Mouse (Mus musculus) embryonic facial prominence, embryonic 12.5 days (tissue): ENCODE measurements around the gene Hoxa10. TPM values are rescaled to one million over a fixed set of nuclear protein-coding genes. Genes with fewer than 3 reads are reported as not detected.

Experiments used
- ATAC-seq: fragments of 200-750 bp; cut with Nextera tagmentation; 2 replicates; pipeline ENCODE4 v1.8.0; 2017; ENCODE audit not compliant: insufficient number of reproducible peaks, insufficient read depth, low FRiP score, low TSS enrichment
- H3K27ac ChIP-seq: fragments of 300-500 bp; sonication (generic); 2 replicates; pipeline ENCODE4 v1.5.1; 2016; ENCODE audit warnings: mild to moderate bottlenecking
- H3K27me3 ChIP-seq: fragments of 300-500 bp; sonication (generic); 2 replicates; pipeline ENCODE4 v1.6.1; 2016; ENCODE audit warnings: mild to moderate bottlenecking, moderate library complexity
- H3K36me3 ChIP-seq: fragments of 300-500 bp; sonication (generic); 2 replicates; pipeline ENCODE4 v1.6.1; 2016; ENCODE audit warnings: mild to moderate bottlenecking
- H3K4me1 ChIP-seq: fragments of 300-500 bp; sonication (generic); 2 replicates; pipeline ENCODE4 v1.6.1; 2016
- H3K4me2 ChIP-seq: fragments of 300-500 bp; sonication (generic); replicated peaks from 2 replicates; pipeline ENCODE4 v1.6.1; 2016; ENCODE audit warnings: mild to moderate bottlenecking, moderate library complexity
- H3K4me3 ChIP-seq: fragments of 300-500 bp; sonication (generic); 2 replicates; pipeline ENCODE4 v1.5.1; 2016; ENCODE audit warnings: mild to moderate bottlenecking
- H3K9ac ChIP-seq: fragments of 300-500 bp; sonication (generic); 2 replicates; pipeline ENCODE4 v1.6.1; 2016; ENCODE audit warnings: mild to moderate bottlenecking, moderate library complexity
- H3K9me3 ChIP-seq: fragments of 300-500 bp; sonication (generic); 2 replicates; pipeline ENCODE4 v1.6.1; 2016; ENCODE audit warnings: mild to moderate bottlenecking, moderate library complexity
- WGBS: fragments of 180-500 bp; shearing (Covaris S2); methylation state at CpG from one replicate; pipeline ENCODE4 v1.1.7; 2016; 5-methylcytosine and 5-hydroxymethylcytosine counted together
- polyA plus RNA-seq: library from polyadenylated mRNA; unstranded; fragments of >200 nt; fragmentation: Nextera tagmentation; extraction: Ambion mirVana; gene quantifications from 2 replicates; pipeline ENCODE4 v1.2.1, GENCODE M21; 2016

Hoxa10 gene
- polyA plus RNA-seq, 1 experiment from 2014 or later = 0.13 TPM

DNA sequence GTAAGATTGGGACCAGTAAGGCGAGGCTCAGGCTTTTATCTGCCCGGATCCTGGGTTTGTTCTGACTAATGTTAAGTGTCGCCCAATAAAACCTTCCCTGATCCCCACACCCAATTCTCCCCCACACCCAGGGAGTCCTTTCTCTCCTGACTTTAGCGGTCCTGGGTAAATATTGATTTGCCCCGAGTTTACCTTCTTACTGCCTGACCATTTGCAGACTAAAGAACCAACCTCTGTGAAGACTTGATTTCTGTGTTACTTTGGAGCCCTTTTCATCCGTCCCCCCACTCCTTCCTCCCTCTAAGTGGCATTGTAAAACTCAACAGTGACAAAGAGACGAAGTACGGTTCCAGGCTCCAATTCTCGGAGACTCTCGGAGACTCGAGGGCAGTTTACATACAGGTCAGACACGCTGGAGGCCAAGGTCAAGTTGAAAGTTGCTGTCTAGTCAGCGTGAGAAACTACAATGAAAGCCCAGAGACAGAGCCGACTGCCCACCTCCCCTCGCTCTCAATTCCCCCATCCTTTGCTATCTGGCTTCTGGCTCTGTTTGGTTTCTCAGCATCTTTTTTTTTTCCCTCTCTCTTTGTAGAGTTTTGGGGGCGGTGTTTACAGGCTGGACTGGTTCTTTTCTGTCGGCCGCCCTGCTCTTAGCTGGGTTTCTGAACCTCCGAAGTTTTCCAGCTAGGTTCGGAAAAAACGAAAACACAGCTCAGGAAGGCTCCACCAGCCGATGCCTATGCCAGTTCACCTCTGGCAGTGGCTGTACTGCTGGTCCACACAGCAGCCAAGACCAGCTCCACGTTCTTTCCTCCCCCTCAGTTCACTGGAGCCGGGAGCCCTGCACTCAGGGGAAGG lies 22.0 kb upstream of the Hoxa10 start:
- no peaks in the 10 kb centered on the region for H3K9me3 ChIP-seq
- no peak overlapping the region for H3K9ac ChIP-seq
- ATAC-seq = no peak
- H3K4me1 ChIP-seq = peaks cover 4% of the 10 kb centered on the region; the same call in 1 of the 2 replicates
- no peaks in the 10 kb centered on the region for H3K36me3 ChIP-seq
- 1% methylated on average over 24 of the region's 24 CpGs for WGBS
- H3K4me2 ChIP-seq = no peak overlapping the region
- no peak overlapping the region for H3K4me3 ChIP-seq
- peaks cover 92% of the 10 kb centered on the region for H3K27me3 ChIP-seq
- H3K27ac ChIP-seq = no peak overlapping the region

DNA sequence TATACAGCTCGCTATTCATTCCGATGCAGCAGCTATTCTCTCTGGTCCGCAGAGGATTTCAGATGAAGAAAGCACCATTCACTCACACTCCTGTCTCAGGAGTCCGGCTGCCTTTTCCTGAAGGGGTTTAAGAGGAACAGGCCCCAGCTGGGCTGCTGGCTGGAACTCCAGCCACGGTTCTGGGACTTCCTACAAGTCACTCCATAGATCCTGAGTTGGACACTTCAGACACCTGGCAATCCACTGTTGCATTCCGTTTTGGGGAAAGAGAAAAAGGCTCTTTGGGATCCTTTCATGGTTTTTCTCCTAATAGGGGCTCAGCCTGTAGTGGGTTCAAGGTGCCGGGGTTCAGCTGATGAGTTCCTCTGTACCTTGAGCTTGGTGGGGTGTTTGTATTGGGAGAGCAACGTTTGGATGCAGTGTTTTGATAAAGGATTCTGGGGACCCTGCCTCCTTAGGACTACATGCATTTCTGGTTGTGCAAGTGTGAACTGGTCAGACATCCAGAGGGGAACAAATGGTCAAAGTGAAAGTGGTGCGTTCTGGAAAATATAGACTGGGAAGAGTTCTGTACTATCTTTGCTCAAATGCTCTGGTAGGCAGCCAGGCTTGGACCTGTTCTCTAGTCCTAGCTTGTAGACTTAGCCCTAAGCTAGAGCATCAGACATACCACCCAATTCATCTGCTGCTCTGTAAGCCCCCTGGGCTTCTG lies 21.3 kb upstream of the Hoxa10 start:
- Histone ChIP-seq H3K27me3 (peaks cover 92% of the 10 kb centered on the region), H3K9ac (no peak overlapping the region), H3K36me3 (no peaks in the 10 kb centered on the region), H3K4me3 (0 out of 2 replicates have a peak overlapping the region, but pooled peaks have one; percentile 9), H3K27ac (no peak overlapping the region), H3K4me2 (no peak overlapping the region), H3K9me3 (no peaks in the 10 kb centered on the region), H3K4me1 (peaks cover 4% of the 10 kb centered on the region; the same call in 1 of the 2 replicates)
- WGBS = 3% methylated on average over 9 of the region's 9 CpGs
- ATAC-seq = no peak

DNA sequence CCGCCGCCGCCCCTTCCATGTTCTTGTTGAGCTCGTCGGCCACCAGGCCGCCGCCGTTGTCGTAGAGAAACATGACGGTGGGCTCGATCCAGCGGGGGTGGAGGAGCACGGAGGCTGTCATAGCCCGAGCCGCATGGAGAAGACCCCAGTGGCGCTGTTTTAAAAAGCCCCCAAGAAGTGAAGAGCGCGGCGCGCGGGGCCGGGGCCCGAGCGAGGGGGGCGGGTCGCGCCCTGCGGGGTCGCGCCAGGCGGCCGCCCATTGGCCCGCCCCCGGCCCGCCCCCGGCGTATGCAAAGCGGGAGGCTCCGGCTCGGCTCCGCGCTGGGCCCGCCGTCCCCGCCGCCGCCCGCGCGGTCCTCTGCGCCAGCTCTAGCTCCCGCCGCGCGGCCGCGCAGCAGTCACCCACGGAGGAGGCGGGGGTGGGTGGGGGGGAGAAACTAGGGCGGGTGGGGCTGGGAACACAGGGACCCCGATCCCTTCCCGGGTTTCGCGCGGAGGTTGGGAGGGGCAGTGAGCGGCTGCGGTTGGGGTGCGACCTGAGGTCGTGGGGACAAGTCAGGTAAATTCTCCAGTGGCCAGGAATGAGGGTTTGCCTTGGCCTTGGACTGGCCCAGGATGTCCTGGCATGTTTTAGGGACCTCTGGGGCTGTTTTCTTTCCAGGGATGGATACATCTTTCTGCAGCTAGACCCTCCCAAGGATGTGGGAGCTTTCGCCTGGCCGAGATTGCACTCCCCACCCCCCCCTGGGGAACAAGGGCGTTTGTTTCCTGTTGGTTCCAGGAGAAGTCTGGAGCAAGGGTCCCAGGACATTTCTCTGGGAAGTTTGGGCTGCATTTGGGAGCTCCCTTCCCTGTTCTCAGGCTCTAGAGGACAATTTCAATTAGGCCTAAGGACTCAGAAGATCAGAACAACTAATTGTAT lies 20.3 kb upstream of the Hoxa10 start, which contains the start of gene Hoxa13:
Hoxa13 (minus strand) TSS at position 227 of the 922 bp plus-strand sequence.
- H3K36me3 ChIP-seq = no peaks in the 10 kb centered on the region
- peak within 1 kb of the TSS; percentile 53 for H3K4me2 ChIP-seq
- peaks cover 4% of the 10 kb centered on the region; the same call in 1 of the 2 replicates for H3K4me1 ChIP-seq
- no peak within 1 kb of the TSS for H3K27ac ChIP-seq
- ATAC-seq = peak; percentile 64; the same call in 1 of the 2 replicates
- H3K9me3 ChIP-seq = no peaks in the 10 kb centered on the region
- H3K4me3 ChIP-seq = peak within 1 kb of the TSS; percentile 34
- no peak within 1 kb of the TSS for H3K9ac ChIP-seq
- WGBS = under 1% methylated on average over 39 of the region's 72 CpGs
- peaks cover 88% of the 10 kb centered on the region for H3K27me3 ChIP-seq

DNA sequence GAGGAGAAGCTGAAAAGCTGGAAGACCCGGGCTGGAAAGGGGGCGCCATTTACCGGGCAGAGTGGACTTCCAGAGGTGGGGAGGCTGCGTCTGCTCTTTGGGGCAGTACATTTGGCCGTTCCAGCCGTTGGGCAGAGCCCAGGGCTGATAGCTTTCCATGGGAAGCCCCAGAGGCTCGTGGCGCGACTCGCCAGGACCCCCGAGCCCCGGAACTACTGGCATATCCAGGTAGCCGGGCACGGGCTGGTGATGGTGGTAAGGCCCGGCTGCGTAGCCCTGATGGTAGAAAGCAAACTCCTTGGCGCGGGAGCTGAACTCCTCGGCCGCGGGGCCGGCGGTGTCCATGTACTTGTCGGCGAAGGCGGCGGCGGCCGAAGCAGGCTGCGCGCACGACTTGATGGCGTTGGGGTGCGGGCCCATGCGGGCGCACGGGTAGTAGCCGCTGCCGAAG lies 19.2 kb upstream of the Hoxa10 start:
- no peak overlapping the region for H3K9ac ChIP-seq
- peaks cover 86% of the 10 kb centered on the region for H3K27me3 ChIP-seq
- no peaks in the 10 kb centered on the region for H3K9me3 ChIP-seq
- H3K4me1 ChIP-seq = peaks cover 4% of the 10 kb centered on the region; the same call in 1 of the 2 replicates
- H3K36me3 ChIP-seq = no peaks in the 10 kb centered on the region
- no peak for ATAC-seq
- no peak overlapping the region for H3K27ac ChIP-seq
- H3K4me3 ChIP-seq = peak overlapping the region; percentile 5; the same call in 1 of the 2 replicates
- peak overlapping the region; percentile 53; the same call in 1 of the 2 replicates for H3K4me2 ChIP-seq
- under 1% methylated on average over 39 of the region's 39 CpGs for WGBS

DNA sequence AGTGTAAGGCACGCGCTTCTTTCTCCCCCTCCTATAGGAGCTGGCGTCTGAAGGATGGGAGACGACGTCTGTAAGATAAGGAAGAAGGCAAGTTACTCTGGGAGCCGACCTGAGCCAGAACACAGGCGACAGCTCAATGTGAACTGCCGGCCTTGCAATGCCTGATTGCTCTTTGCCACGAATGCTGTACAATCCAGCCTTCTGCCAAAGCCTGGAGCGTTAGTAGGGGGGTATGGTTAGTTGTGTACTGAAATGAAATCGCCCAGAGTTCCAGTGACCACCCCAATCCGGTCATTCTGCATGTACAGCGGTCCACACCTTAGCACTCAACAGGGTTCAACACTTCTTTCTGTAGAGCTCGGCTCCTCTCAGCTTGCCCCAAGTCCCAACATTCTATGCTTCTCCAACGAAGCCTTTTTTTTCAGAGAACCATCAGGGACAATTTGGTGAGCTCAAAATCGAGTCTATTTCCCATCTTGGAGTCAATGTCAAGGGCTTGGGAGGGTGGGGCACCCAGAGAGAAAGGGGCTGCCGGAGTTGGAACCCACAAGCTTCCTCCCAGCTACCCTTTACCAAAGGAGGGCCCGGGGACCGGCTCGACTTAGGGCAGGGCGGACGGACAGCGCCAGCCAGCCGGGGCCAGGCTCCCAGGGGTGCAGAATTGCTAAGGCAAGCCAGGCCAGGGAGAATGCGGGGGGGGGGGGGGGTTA lies 18.6 kb upstream of the Hoxa10 start:
- H3K4me1 ChIP-seq = peaks cover 4% of the 10 kb centered on the region; the same call in 1 of the 2 replicates
- WGBS = under 1% methylated on average over 24 of the region's 25 CpGs
- ATAC-seq = no peak
- H3K36me3 ChIP-seq = no peaks in the 10 kb centered on the region
- no peak overlapping the region for H3K27ac ChIP-seq
- peak overlapping the region; percentile 5; the same call in 1 of the 2 replicates for H3K4me3 ChIP-seq
- H3K9ac ChIP-seq = no peak overlapping the region
- no peaks in the 10 kb centered on the region for H3K9me3 ChIP-seq
- H3K4me2 ChIP-seq = no peak overlapping the region
- peaks cover 82% of the 10 kb centered on the region for H3K27me3 ChIP-seq

DNA sequence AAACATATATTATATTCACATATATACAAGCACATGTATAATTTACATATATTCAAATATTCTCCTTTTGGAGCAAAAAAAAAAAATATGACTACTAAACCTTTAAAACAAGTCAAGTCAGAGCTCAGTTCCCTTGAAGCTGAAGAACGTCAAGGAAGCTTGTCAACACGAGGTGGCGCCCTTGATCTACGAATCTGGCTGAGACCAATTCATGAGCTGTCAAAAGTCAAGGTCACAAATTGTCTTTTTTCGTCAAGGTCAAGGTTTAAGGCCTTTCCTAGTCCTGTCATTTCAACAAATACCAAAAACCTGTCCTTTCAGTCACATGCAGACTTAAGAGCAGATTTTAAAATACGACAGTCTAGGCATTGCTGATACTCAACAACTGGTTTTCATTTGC lies 16.3 kb upstream of the Hoxa10 start:
- H3K27ac ChIP-seq = no peak overlapping the region
- H3K4me3 ChIP-seq = no peak overlapping the region
- H3K4me2 ChIP-seq = no peak overlapping the region
- H3K4me1 ChIP-seq = peaks cover 8% of the 10 kb centered on the region; the same call in 1 of the 2 replicates
- ATAC-seq = no peak
- no peak overlapping the region for H3K9ac ChIP-seq
- no peaks in the 10 kb centered on the region for H3K9me3 ChIP-seq
- no peaks in the 10 kb centered on the region for H3K36me3 ChIP-seq
- peaks cover 81% of the 10 kb centered on the region for H3K27me3 ChIP-seq
- under 1% methylated on average over 6 of the region's 6 CpGs for WGBS

DNA sequence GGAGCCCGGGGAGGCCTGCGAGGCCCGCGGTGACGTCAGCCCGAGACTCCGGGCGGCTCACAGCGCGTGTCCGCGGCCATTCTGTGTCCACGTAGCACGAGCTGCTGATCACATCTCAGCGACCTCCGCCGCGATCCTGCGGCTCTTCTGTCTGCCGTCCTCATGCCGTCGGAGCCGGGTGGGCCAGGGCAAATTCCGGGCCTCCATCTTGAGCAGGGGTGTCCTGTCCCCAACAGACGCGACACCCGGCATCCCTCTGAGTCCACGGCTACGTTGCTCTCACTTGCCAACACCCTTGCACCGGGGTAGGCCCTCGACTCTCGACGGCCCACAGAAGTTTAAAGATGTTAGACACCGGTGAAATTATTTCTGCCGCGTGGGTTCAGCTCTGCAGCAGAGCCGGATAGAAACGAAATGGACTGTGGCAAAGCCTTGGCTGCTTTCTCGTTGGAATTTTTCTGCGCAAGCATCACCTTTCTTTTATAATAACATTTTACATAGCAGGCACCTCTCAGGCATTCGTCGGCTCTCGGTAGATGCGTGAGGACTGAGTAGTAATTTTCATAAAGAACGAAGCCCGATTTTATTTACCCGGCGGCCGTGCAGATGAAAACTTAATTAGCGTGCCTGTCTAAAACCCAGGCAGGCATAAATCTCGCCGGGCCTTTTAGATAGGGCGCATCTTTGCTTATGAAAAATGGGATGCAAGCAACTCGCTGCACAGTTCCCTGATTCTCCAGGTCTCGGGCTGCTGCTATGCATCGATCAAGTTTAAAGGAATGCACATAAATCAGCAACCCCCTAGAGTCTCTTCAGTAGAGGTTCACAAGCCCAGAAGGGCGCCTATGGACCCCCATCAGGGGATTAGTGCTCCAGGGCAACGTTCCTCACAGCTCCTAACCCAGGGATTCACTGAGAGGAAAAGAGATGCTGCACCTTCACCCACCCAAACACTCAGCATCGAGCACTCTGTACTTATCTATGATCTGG lies 13.2 kb upstream of the Hoxa10 start:
- Histone ChIP-seq H3K27ac (no peak overlapping the region), H3K4me3 (no peak overlapping the region), H3K27me3 (peaks cover 83% of the 10 kb centered on the region), H3K9ac (no peak overlapping the region), H3K4me1 (0 out of 2 replicates have a peak, but pooled peaks cover 4% of the 10 kb centered on the region), H3K9me3 (no peaks in the 10 kb centered on the region), H3K36me3 (no peaks in the 10 kb centered on the region), H3K4me2 (no peak overlapping the region)
- 1% methylated on average over 59 of the region's 59 CpGs for WGBS
- no peak for ATAC-seq

DNA sequence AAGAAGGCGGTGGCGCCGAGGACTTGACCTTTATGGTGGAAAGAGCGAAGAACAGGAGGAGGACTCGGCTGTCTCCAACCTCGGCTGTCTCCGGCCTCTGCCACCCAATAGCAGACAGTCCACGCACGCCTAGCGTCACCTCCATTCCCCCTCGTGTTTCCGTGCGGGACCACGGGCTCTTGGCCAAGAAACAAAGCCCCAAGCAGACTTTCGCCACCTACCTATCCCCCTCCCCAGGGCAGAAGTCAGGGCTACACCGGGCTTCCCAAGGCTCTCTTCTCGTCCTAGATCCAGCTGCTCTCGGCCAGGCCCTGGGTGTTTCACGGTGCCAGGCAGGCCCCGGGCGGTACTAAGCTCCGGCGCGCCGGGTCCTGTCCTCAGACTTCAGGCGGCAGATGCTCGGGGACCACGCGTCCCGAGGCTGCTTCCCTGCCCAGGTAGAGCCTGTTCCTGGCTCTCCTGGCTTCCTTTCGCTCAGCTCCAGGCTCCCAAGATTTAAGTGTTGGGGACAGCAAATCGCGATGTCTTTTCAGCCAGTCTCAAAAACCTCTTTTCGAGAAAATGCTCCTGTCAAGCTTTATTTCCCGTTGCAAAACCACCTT lies 12.2 kb upstream of the Hoxa10 start:
- no peak overlapping the region for H3K27ac ChIP-seq
- H3K9ac ChIP-seq = no peak overlapping the region
- H3K4me1 ChIP-seq = 0 out of 2 replicates have a peak, but pooled peaks cover 4% of the 10 kb centered on the region
- H3K4me2 ChIP-seq = no peak overlapping the region
- H3K9me3 ChIP-seq = no peaks in the 10 kb centered on the region
- under 1% methylated on average over 35 of the region's 35 CpGs for WGBS
- no peak for ATAC-seq
- H3K27me3 ChIP-seq = peaks cover 83% of the 10 kb centered on the region
- H3K36me3 ChIP-seq = no peaks in the 10 kb centered on the region
- H3K4me3 ChIP-seq = no peak overlapping the region

DNA sequence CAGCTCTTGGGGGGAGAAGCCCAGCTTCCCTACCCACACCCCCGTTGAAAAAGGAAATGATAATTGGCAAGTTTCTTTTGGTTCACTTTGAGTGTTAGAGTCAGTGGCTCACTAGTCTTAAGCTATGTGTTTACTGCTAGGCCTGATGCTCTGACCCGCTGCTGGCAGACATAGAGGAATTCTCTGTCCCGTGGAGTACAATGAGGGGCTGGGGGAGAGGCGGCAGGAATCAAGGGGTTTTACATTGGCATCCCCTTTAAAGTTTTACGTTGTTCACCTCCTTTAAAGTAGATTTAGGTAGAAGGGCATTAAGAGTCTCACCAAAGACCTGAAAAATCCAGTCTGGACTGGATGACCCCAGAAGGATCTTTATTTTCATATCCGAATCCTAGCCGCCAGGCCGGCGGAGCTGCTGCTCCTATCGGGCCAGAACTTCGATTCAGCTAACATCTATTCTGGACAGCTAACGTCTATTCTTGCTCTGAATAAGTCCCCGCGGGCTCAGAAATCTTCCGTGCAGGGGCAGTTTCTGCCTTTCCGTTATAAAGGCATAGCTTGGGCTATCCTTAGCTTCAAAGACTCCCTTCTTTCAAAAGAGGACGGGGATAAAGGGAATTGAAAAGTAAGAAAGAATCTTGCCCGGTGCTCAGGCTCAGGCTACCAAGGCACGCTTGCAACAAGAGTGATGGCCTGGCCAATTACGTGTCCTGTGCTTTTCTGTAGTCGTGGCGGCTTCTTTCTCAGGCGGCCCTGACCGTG lies 11.5 kb upstream of the Hoxa10 start:
- H3K36me3 ChIP-seq = no peaks in the 10 kb centered on the region
- 0 out of 2 replicates have a peak, but pooled peaks cover 4% of the 10 kb centered on the region for H3K4me1 ChIP-seq
- H3K9ac ChIP-seq = no peak overlapping the region
- 1% methylated on average over 24 of the region's 24 CpGs for WGBS
- no peak overlapping the region for H3K27ac ChIP-seq
- peaks cover 84% of the 10 kb centered on the region for H3K27me3 ChIP-seq
- no peak overlapping the region for H3K4me3 ChIP-seq
- H3K4me2 ChIP-seq = no peak overlapping the region
- no peak for ATAC-seq
- H3K9me3 ChIP-seq = no peaks in the 10 kb centered on the region
